Mouse (Mus musculus) CH12.LX (cell line): ENCODE measurements around the gene Atg10. TPM values are rescaled to one million over a fixed set of nuclear protein-coding genes. Genes with fewer than 3 reads are reported as not detected.

Experiments used
- DNase-seq: peaks from one replicate; pipeline ENCODE4 v3.0.0-alpha.2; 2013; ENCODE audit errors: extremely low read depth
- H3K27ac ChIP-seq: 2 replicates; pipeline ENCODE4 v1.5.1; 2012; ENCODE audit warnings: low read depth, mild to moderate bottlenecking, control low read depth, moderate library complexity; ENCODE audit not compliant: insufficient read depth
- H3K27me3 ChIP-seq: replicated peaks from 2 replicates; pipeline ENCODE3; 2012; ENCODE audit warnings: inconsistent platforms
- H3K36me3 ChIP-seq, 2 experiments: replicated peaks in 1 of 2; 2 replicates each; pipeline versions ENCODE3 to v1.6.1; 2012; ENCODE audit warnings: inconsistent platforms in 1 of 2, low read length in 1 of 2, mild to moderate bottlenecking in 1 of 2, mixed read lengths in 1 of 2, moderate library complexity in 1 of 2; ENCODE audit not compliant: control insufficient read depth in 1 of 2, insufficient read depth in 1 of 2
- H3K4me1 ChIP-seq, 2 experiments: 2 replicates each; pipeline ENCODE4 v1.6.1; 2012; ENCODE audit warnings: inconsistent platforms in 1 of 2, moderate library complexity in 1 of 2; ENCODE audit not compliant: insufficient read depth in 2 of 2, control insufficient read depth in 1 of 2
- H3K4me2 ChIP-seq: 2 replicates; pipeline ENCODE4 v1.6.1; 2012; ENCODE audit warnings: low read depth, mild to moderate bottlenecking, control low read depth; ENCODE audit not compliant: poor library complexity, insufficient read depth, severe bottlenecking
- H3K4me3 ChIP-seq, 3 experiments: fragments of 150-350 bp in 1 of 3; sonication (generic) in 1 of 3; replicated peaks in 1 of 3; 2 replicates each; pipeline versions ENCODE3 to v1.5.1; 2011 to 2012; ENCODE audit warnings: low read depth in 2 of 3, low read length in 2 of 3, mild to moderate bottlenecking in 2 of 3, moderate library complexity in 2 of 3, control low read depth in 1 of 3, improper control_type of control experiment in 1 of 3, inconsistent platforms in 1 of 3, mixed read lengths in 1 of 3; ENCODE audit not compliant: poor library complexity in 1 of 3
- H3K79me2 ChIP-seq: replicated peaks from 2 replicates; pipeline ENCODE4 v1.6.1; 2012; ENCODE audit warnings: mild to moderate bottlenecking, moderate library complexity; ENCODE audit not compliant: control insufficient read depth, poor library complexity, insufficient read depth, severe bottlenecking; ENCODE audit errors: extremely low read depth
- H3K9ac ChIP-seq: 2 replicates; pipeline ENCODE4 v1.6.1; 2012; ENCODE audit warnings: low read depth, mild to moderate bottlenecking, control low read depth, moderate library complexity; ENCODE audit not compliant: insufficient read depth
- H3K9me3 ChIP-seq: replicated peaks from 2 replicates; pipeline ENCODE3; 2012; ENCODE audit warnings: low read length, inconsistent platforms, mixed read lengths
- CHD1 ChIP-seq: IDR thresholded peaks from 2 replicates; pipeline ENCODE4 v1.6.1; 2012; ENCODE audit warnings: low read depth, low read length, improper control_type of control experiment, inconsistent platforms
- CTCF ChIP-seq, 2 experiments: IDR thresholded peaks in 1 of 2; conservative IDR thresholded peaks in 1 of 2; 2 replicates each; pipeline ENCODE4 v1.5.1; 2011 to 2012; ENCODE audit warnings: low read depth in 2 of 2, low read length in 2 of 2, improper control_type of control experiment in 1 of 2, inconsistent platforms in 1 of 2, mild to moderate bottlenecking in 1 of 2, moderate library complexity in 1 of 2
- E2F4 ChIP-seq: IDR thresholded peaks from 2 replicates; pipeline ENCODE4 v1.6.1; 2011; ENCODE audit warnings: low read depth, low read length, improper control_type of control experiment; ENCODE audit not compliant: insufficient replicate concordance
- ELF1 ChIP-seq: IDR thresholded peaks from 2 replicates; pipeline ENCODE4 v1.6.1; 2014; ENCODE audit warnings: low read depth, mild to moderate bottlenecking, inconsistent platforms, low read length, improper control_type of control experiment
- EP300 ChIP-seq: IDR thresholded peaks from 2 replicates; pipeline ENCODE4 v1.6.1; 2011; ENCODE audit warnings: low read length, improper control_type of control experiment
- ETS1 ChIP-seq: conservative IDR thresholded peaks from 2 replicates; pipeline ENCODE4 v1.6.1; 2012; ENCODE audit warnings: low read depth, mild to moderate bottlenecking, inconsistent platforms, low read length, improper control_type of control experiment, moderate library complexity
- GABPA ChIP-seq: IDR thresholded peaks from 2 replicates; pipeline ENCODE4 v1.6.1; 2012; ENCODE audit warnings: low read depth, low read length, improper control_type of control experiment, inconsistent platforms; ENCODE audit not compliant: insufficient replicate concordance
- JUN ChIP-seq: IDR thresholded peaks from 2 replicates; pipeline ENCODE4 v1.6.1; 2011; ENCODE audit warnings: low read depth, mild to moderate bottlenecking, low read length, improper control_type of control experiment, moderate library complexity; ENCODE audit not compliant: insufficient read depth
- JUND ChIP-seq: conservative IDR thresholded peaks from 2 replicates; pipeline ENCODE4 v1.6.1; 2011; ENCODE audit warnings: low read depth, low read length, improper control_type of control experiment
- MAFK ChIP-seq: IDR thresholded peaks from 2 replicates; pipeline ENCODE4 v1.6.1; 2011; ENCODE audit warnings: low read length, improper control_type of control experiment; ENCODE audit not compliant: insufficient replicate concordance
- MAZ ChIP-seq: IDR thresholded peaks from 2 replicates; pipeline ENCODE4 v1.6.1; 2012; ENCODE audit warnings: low read depth, mild to moderate bottlenecking, inconsistent platforms, low read length, improper control_type of control experiment, moderate library complexity
- MEF2A ChIP-seq: IDR thresholded peaks from 2 replicates; pipeline ENCODE4 v1.6.1; 2014; ENCODE audit warnings: low read depth, mild to moderate bottlenecking, inconsistent platforms, low read length, improper control_type of control experiment, borderline replicate concordance
- MXI1 ChIP-seq: IDR thresholded peaks from 2 replicates; pipeline ENCODE4 v1.6.1; 2011; ENCODE audit warnings: mild to moderate bottlenecking, low read depth, low read length, improper control_type of control experiment
- MYC ChIP-seq: IDR thresholded peaks from 2 replicates; pipeline ENCODE4 v1.6.1; 2011; ENCODE audit warnings: low read depth, mild to moderate bottlenecking, improper control_type of control experiment, low read length
- NELFE ChIP-seq: IDR thresholded peaks from 2 replicates; pipeline ENCODE4 v1.6.1; 2011; ENCODE audit warnings: low read depth, low read length, improper control_type of control experiment
- NRF1 ChIP-seq: IDR thresholded peaks from 2 replicates; pipeline ENCODE4 v1.6.1; 2014; ENCODE audit warnings: low read depth, mild to moderate bottlenecking, inconsistent platforms, low read length, improper control_type of control experiment, moderate library complexity
- POLR2AphosphoS2 ChIP-seq: IDR thresholded peaks from 2 replicates; pipeline ENCODE4 v1.6.1; 2011; ENCODE audit warnings: low read depth, low read length, improper control_type of control experiment
- RAD21 ChIP-seq: IDR thresholded peaks from 2 replicates; pipeline ENCODE4 v1.6.1; 2011; ENCODE audit warnings: low read depth, mild to moderate bottlenecking, low read length, improper control_type of control experiment, moderate library complexity
- SIN3A ChIP-seq: IDR thresholded peaks from 2 replicates; pipeline ENCODE4 v1.6.1; 2012; ENCODE audit warnings: low read length, improper control_type of control experiment, inconsistent platforms
- SMC3 ChIP-seq: IDR thresholded peaks from 2 replicates; pipeline ENCODE4 v1.6.1; 2011; ENCODE audit warnings: low read depth, low read length, improper control_type of control experiment
- TBP ChIP-seq: conservative IDR thresholded peaks from 2 replicates; pipeline ENCODE4 v1.6.1; 2011; ENCODE audit warnings: low read depth, low read length, improper control_type of control experiment
- TCF12 ChIP-seq: IDR thresholded peaks from 2 replicates; pipeline ENCODE4 v1.6.1; 2014; ENCODE audit warnings: low read depth, mild to moderate bottlenecking, inconsistent platforms, low read length, improper control_type of control experiment
- USF1 ChIP-seq: IDR thresholded peaks from 2 replicates; pipeline ENCODE4 v1.6.1; 2014; ENCODE audit warnings: low read depth, mild to moderate bottlenecking, inconsistent platforms, low read length, improper control_type of control experiment
- USF2 ChIP-seq: conservative IDR thresholded peaks from 2 replicates; pipeline ENCODE4 v1.6.1; 2011; ENCODE audit warnings: low read depth, low read length, improper control_type of control experiment
- ZKSCAN1 ChIP-seq: IDR thresholded peaks from 2 replicates; pipeline ENCODE4 v1.6.1; 2012; ENCODE audit warnings: low read depth, inconsistent platforms, low read length, improper control_type of control experiment, borderline replicate concordance
- dilution Hi-C: fragments of 300-500 bp; cut with MboI; formaldehyde crosslinking; loops from 2 replicates; pipeline ENCODE4 v1.14.3; 2020; ENCODE audit warnings: low sequenced_read_pairs; ENCODE audit not compliant: extremely low pct_unique_long_range_greater_than_20kb, extremely low pct_ligation_motif_present
- in situ Hi-C: fragments of 300-500 bp; cut with MboI; formaldehyde crosslinking; loops from 3 replicates; pipeline ENCODE4 v1.14.3; 2019; ENCODE audit warnings: low sequenced_read_pairs, low pct_ligation_motif_present, low pct_unique_long_range_greater_than_20kb, mixed read lengths
- polyA plus RNA-seq: library from polyadenylated mRNA; unstranded; fragments of >175 nt; gene quantifications from 2 replicates; pipeline ENCODE4 v1.2.1, GENCODE M21; 2012; ENCODE audit warnings: low read depth; ENCODE audit not compliant: insufficient read length
- total RNA-seq, 2 experiments: library from RNA; depleted of rRNA; stranded (reverse); fragments of 300-350 nt in 1 of 2; fragments of >200 nt in 1 of 2; gene quantifications; 2 replicates each; pipeline ENCODE4 v1.2.3; 2012 to 2014

Gene Atg10
- total and polyA plus RNA-seq, 3 experiments = 3.4 to 7.2 (median 4.2) TPM

DNA sequence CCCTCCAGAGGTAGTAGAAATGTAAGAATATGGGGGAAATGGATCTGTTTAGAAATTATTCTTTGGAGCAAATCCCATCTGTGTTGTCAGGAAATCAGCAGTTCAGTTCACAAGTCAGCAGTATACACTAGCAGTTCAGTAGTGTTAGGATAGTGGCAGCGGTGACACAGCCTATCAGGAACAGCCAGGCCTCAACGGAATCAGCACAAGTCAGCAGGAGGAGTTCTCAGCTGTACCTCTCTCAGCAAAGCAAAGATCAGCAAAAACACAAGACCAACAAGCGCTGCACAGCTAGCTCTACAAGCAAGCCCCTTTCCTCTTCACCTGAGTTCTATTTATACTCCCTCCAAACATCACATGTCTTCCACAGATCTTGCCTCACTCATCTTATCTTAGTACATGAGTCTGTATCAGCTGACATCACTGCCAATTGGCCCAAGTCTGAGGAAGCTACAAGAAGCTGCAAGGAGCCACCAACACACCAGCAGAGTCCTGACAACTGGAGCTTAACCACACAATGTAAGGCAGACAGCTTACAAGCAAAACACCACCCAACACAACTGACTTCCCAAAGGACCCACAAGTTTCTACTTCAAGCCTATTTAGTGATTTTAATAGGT is 38.4 kb downstream of the Atg10 start:
- no peaks in the 10 kb centered on the region for H3K27me3 ChIP-seq
- H3K36me3 ChIP-seq = no peaks in the 10 kb centered on the region
- H3K9ac ChIP-seq = no peak overlapping the region
- peaks cover 0 to 1% of the 10 kb centered on the region in 2 experiments; a peak in 1 of 4 replicates for H3K4me1 ChIP-seq
- dilution Hi-C loops (no loop called here), in situ Hi-C loops (no loop called here)
- H3K4me3 ChIP-seq = no peak overlapping the region
- no peak for DNase-seq
- TF ChIP-seq CHD1 = no peak
- TF ChIP-seq JUN = no peak
- TF ChIP-seq TBP = no peak
- no peak for TF ChIP-seq ZKSCAN1
- TF ChIP-seq CTCF (conservative IDR thresholded peaks at IDR 0.05 in 1 of 2, IDR thresholded peaks at IDR 0.05 in 1 of 2; ENCODE audit: low read depth in 2 of 2, low read length in 2 of 2) = no peak
- TF ChIP-seq JUND = no peak
- no peak for TF ChIP-seq NRF1
- TF ChIP-seq ELF1 = no peak
- no peak for TF ChIP-seq NELFE
- no peak for TF ChIP-seq SIN3A
- TF ChIP-seq E2F4 = no peak
- no peak for TF ChIP-seq USF1
- no peak for TF ChIP-seq MYC
- no peak for TF ChIP-seq USF2
- no peak for TF ChIP-seq MAFK
- TF ChIP-seq RAD21 = no peak
- TF ChIP-seq ETS1 = no peak
- TF ChIP-seq TCF12 = no peak
- no peak for TF ChIP-seq SMC3
- H3K4me2 ChIP-seq = no peak overlapping the region
- no peaks in the 10 kb centered on the region for H3K9me3 ChIP-seq
- no peak overlapping the region for H3K27ac ChIP-seq
- H3K79me2 ChIP-seq = no peaks in the 10 kb centered on the region

GRCm38 (mm10) chr13:91184226-91184625 is 39.5 kb downstream of the Atg10 start:
- in situ Hi-C loops = no loop called here
- no peak for TF ChIP-seq POLR2AphosphoS2
- no peak for TF ChIP-seq USF2
- no peak for TF ChIP-seq MAZ
- no peak for TF ChIP-seq NRF1
- no peak for TF ChIP-seq MYC
- TF ChIP-seq MXI1 = no peak
- no peak for TF ChIP-seq ZKSCAN1
- no peak for TF ChIP-seq JUND
- TF ChIP-seq ETS1 = no peak
- TF ChIP-seq ELF1 = no peak
- TF ChIP-seq MEF2A = no peak
- TF ChIP-seq GABPA = no peak
- no peak for TF ChIP-seq TBP
- no peak for TF ChIP-seq EP300
- dilution Hi-C loops = no loop called here
- Histone ChIP-seq H3K4me1 (peaks cover 2 to 5% of the 10 kb centered on the region in 2 experiments; a peak in 1 of 4 replicates), H3K4me2 (no peak overlapping the region), H3K79me2 (no peaks in the 10 kb centered on the region), H3K9ac (no peak overlapping the region), H3K27ac (no peak overlapping the region), H3K36me3 (no peaks in the 10 kb centered on the region), H3K9me3 (no peaks in the 10 kb centered on the region), H3K27me3 (no peaks in the 10 kb centered on the region), H3K4me3 (no peak overlapping the region)
- no peak for DNase-seq
